Mouse (Mus musculus) heart, embryonic 16.5 days (tissue): ENCODE data around the gene Olfr1307. TPM values are rescaled to one million over a fixed set of nuclear protein-coding genes. Genes with fewer than 3 reads are reported as not detected.

Experiments
- ATAC-seq: fragments of 200-750 bp; cut with Nextera tagmentation; replicated peaks from 2 replicates; pipeline ENCODE4 v1.8.0; 2017; ENCODE audit warnings: moderate number of reproducible peaks; ENCODE audit not compliant: insufficient read depth, low FRiP score; ENCODE audit errors: extremely low read depth
- H3K27ac ChIP-seq: fragments of 300-500 bp; sonication (generic); 2 replicates; pipeline ENCODE4 v1.5.1; 2014; ENCODE audit warnings: mild to moderate bottlenecking, low read length, control low read depth, moderate library complexity
- H3K27me3 ChIP-seq: fragments of 300-500 bp; sonication (generic); 2 replicates; pipeline ENCODE4 v1.6.1; 2014; ENCODE audit warnings: low read length, mixed read lengths; ENCODE audit not compliant: control insufficient read depth, insufficient read depth
- H3K36me3 ChIP-seq: fragments of 300-500 bp; sonication (generic); 2 replicates; pipeline ENCODE4 v1.6.1; 2014; ENCODE audit not compliant: control insufficient read depth, insufficient read depth
- H3K4me1 ChIP-seq: fragments of 300-500 bp; sonication (generic); 2 replicates; pipeline ENCODE4 v1.6.1; 2014; ENCODE audit warnings: low read length, mixed read lengths; ENCODE audit not compliant: control insufficient read depth, insufficient read depth
- H3K4me2 ChIP-seq: fragments of 300-500 bp; sonication (generic); 2 replicates; pipeline ENCODE4 v1.6.1; 2014; ENCODE audit warnings: low read depth, mild to moderate bottlenecking, control low read depth, low read length
- H3K4me3 ChIP-seq: fragments of 300-500 bp; sonication (generic); 2 replicates; pipeline ENCODE4 v1.5.1; 2014; ENCODE audit warnings: mild to moderate bottlenecking, control low read depth, low read length
- H3K9ac ChIP-seq: fragments of 300-500 bp; sonication (generic); 2 replicates; pipeline ENCODE4 v1.6.1; 2014; ENCODE audit warnings: low read length, control low read depth
- H3K9me3 ChIP-seq: fragments of 300-500 bp; sonication (generic); replicated peaks from 2 replicates; pipeline ENCODE4 v1.6.1; 2016; ENCODE audit warnings: low read length; ENCODE audit not compliant: control insufficient read depth
- WGBS: fragments of 180-500 bp; shearing (Covaris S2); extraction: QIAGEN DNeasy Blood & Tissue Kit; methylation state at CpG from one replicate; pipeline ENCODE4 v1.1.7; 2014; 5-methylcytosine and 5-hydroxymethylcytosine counted together
- polyA plus RNA-seq: library from polyadenylated mRNA; unstranded; fragments of >200 nt; fragmentation: Nextera tagmentation; extraction: Ambion mirVana; gene quantifications from 2 replicates; pipeline ENCODE4 v1.2.1, GENCODE M21; 2015

The Olfr1307 gene
- polyA plus RNA-seq: not detected in 2 replicates

GRCm38 (mm10) chr2:111949340-111949739 lies at the start of gene Olfr1307:
Gene Olfr1307 (minus strand): TSS chr2:111949440.
- H3K4me2 ChIP-seq: no peak within 1 kb of the TSS
- H3K9me3 ChIP-seq: no peaks in the 10 kb centered on the region
- WGBS: 59% methylated on average over 1 of the region's 1 CpGs
- ATAC-seq: no peak
- H3K4me3 ChIP-seq: no peak within 1 kb of the TSS
- no peak within 1 kb of the TSS for H3K9ac ChIP-seq
- H3K4me1 ChIP-seq: no peaks in the 10 kb centered on the region
- H3K27me3 ChIP-seq: no peaks in the 10 kb centered on the region
- H3K27ac ChIP-seq: no peak within 1 kb of the TSS
- no peaks in the 10 kb centered on the region for H3K36me3 ChIP-seq

- 49% methylated on average over 1 of the region's 1 CpGs for WGBS
- ATAC-seq: no peak
Observed at GRCm38 (mm10) chr2:111990181-111990580, 40.9 kb upstream of the Olfr1307 start, which contains the start of gene Olfr1309. Gene Olfr1309 (minus strand): TSS chr2:111990281.

DNA sequence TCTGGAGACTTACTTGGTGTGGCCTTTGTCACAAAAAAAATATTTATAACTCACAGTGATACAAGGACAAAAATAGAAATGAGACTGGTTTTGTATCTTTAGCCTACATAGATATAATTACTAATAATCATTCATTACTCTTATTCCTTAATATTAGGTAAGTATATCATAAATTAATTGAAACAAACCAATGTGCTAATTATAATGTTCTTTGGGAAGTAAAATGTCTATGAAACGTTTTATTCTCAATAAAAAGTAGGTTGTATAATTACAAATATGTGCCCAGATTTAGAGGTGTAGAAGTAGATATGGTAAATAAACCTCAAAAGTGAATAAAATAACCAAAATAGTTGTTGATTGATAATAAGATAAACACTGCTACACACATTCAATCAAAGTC lies 15.6 kb upstream of the Olfr1307 start, which contains the start of gene Olfr1308:
Gene Olfr1308 (minus strand): TSS at position 101 of the 400 bp plus-strand sequence.
- Histone ChIP-seq H3K4me3 (no peak within 1 kb of the TSS), H3K27ac (no peak within 1 kb of the TSS), H3K9me3 (no peaks in the 10 kb centered on the region), H3K4me1 (no peaks in the 10 kb centered on the region), H3K27me3 (no peaks in the 10 kb centered on the region), H3K9ac (no peak within 1 kb of the TSS), H3K4me2 (no peak within 1 kb of the TSS), H3K36me3 (no peaks in the 10 kb centered on the region)
- WGBS: 29% methylated on average over 1 of the region's 1 CpGs
- no peak for ATAC-seq

More at GRCm38 (mm10) chr2:111990181-111990580, 40.9 kb upstream of the Olfr1307 start, which contains the start of gene Olfr1309:
- Histone ChIP-seq H3K4me3 (no peak within 1 kb of the TSS), H3K9me3 (no peaks in the 10 kb centered on the region), H3K27ac (no peak within 1 kb of the TSS), H3K36me3 (no peaks in the 10 kb centered on the region), H3K27me3 (no peaks in the 10 kb centered on the region), H3K4me1 (no peaks in the 10 kb centered on the region), H3K9ac (no peak within 1 kb of the TSS), H3K4me2 (no peak within 1 kb of the TSS)

DNA sequence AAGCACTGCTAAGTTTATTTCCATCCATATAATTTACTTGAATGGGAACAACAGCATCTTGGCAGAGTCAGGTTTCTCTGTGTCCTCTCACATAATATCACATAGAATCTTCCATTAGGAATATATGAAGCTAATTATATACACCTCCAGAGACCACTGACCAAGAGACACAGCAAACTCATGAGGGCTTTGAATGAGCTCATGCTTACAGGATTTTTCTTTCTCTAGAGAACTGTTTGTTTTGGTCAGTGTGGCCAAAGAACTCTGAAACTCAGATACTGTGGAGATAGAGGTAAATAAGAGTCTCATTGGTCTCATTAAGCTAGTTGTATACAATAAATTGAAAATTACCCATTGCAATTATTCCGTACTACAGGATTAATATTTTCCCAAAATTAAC lies 33.1 kb downstream of the Olfr1307 start, which contains the start of gene Olfr1306:
Gene Olfr1306 (minus strand): TSS at position 101 of the 400 bp plus-strand sequence.
- Histone ChIP-seq H3K4me1 (no peaks in the 10 kb centered on the region), H3K4me2 (no peak within 1 kb of the TSS), H3K27ac (no peak within 1 kb of the TSS), H3K27me3 (no peaks in the 10 kb centered on the region), H3K36me3 (no peaks in the 10 kb centered on the region), H3K9ac (no peak within 1 kb of the TSS), H3K4me3 (no peak within 1 kb of the TSS), H3K9me3 (no peaks in the 10 kb centered on the region)
- no peak for ATAC-seq
- 72% methylated on average over 1 of the region's 1 CpGs for WGBS

Other genes with a start within 250 kb of the Olfr1307 start
- not detected in 2 replicates for gene Olfr1301, start 198.4 kb downstream of the Olfr1307 start, polyA plus RNA-seq
- gene Olfr1302, start 172.0 kb downstream of the Olfr1307 start, polyA plus RNA-seq: not detected in 2 replicates
- gene Olfr1303, start 129.1 kb downstream of the Olfr1307 start, polyA plus RNA-seq: not detected in 2 replicates
- gene Olfr1305, start 72.3 kb downstream of the Olfr1307 start, polyA plus RNA-seq: not detected in 2 replicates
- not detected in 2 replicates for gene Olfr1306, start 33.2 kb downstream of the Olfr1307 start, polyA plus RNA-seq
- gene Olfr1308, start 15.5 kb upstream of the Olfr1307 start, polyA plus RNA-seq: not detected in 2 replicates
- gene Olfr1309, start 40.8 kb upstream of the Olfr1307 start, polyA plus RNA-seq: not detected in 2 replicates
- not detected in 2 replicates for gene Olfr1310, start 63.3 kb upstream of the Olfr1307 start, polyA plus RNA-seq
- gene Olfr1311, start 75.0 kb upstream of the Olfr1307 start, polyA plus RNA-seq: not detected in 2 replicates
- gene Olfr1312, start 100.8 kb upstream of the Olfr1307 start, polyA plus RNA-seq: not detected in 2 replicates
- gene Olfr1313, start 128.4 kb upstream of the Olfr1307 start, polyA plus RNA-seq: not detected in 2 replicates
- not detected in 2 replicates for gene Olfr1314, start 147.3 kb upstream of the Olfr1307 start, polyA plus RNA-seq
- not detected in 2 replicates for gene Olfr1315-ps1, start 166.0 kb upstream of the Olfr1307 start, polyA plus RNA-seq
- gene Olfr1316, start 185.5 kb upstream of the Olfr1307 start, polyA plus RNA-seq: not detected in 2 replicates
- gene Olfr1317, start 190.9 kb upstream of the Olfr1307 start, polyA plus RNA-seq: not detected in 2 replicates
- gene Olfr1318, start 204.8 kb upstream of the Olfr1307 start, polyA plus RNA-seq: not detected in 2 replicates